Mouse (Mus musculus) splenic B cell, adult 2 months (primary cell): ENCODE results near the gene Sipa1l3.

ENCODE experiments used
- DNase-seq: peaks from one replicate; pipeline ENCODE4 v3.0.0-alpha.2; 2011; ENCODE audit warnings: low read depth, low spot score
- H3K27me3 ChIP-seq: 2 replicates; pipeline ENCODE4 v1.6.1; 2012; ENCODE audit warnings: mild to moderate bottlenecking, low read length, moderate library complexity, mixed read lengths; ENCODE audit not compliant: control insufficient read depth, poor library complexity, insufficient read depth, severe bottlenecking
- H3K36me3 ChIP-seq: 2 replicates; pipeline ENCODE4 v1.6.1; 2012; ENCODE audit warnings: mild to moderate bottlenecking, low read length, moderate library complexity, mixed read lengths; ENCODE audit not compliant: control insufficient read depth, poor library complexity, insufficient read depth, severe bottlenecking

Gene Sipa1l3

DNA sequence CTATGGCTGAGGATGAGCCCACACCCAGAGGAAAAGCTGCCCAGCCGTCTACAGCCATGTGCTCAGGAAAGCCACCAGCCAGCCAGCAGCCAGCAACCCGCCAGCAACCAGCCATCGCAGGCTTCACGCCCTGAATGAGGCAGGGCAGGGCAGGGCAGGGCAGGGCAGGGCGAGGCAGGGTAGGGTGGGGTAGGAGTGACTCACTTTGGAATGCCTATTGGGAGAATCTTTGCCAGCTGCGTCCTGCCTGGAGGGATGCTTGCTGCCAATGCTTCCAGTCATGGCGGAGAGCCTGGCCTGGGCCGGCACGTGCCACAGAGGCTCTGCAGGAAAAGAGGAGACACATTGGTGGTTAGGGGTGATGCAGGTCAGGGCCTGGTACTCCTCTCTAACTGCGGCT lies 168.0 kb downstream of the Sipa1l3 start:
- no peak for DNase-seq
- Histone ChIP-seq H3K36me3 (peaks cover 3% of the 10 kb centered on the region), H3K27me3 (no peaks in the 10 kb centered on the region)

DNA sequence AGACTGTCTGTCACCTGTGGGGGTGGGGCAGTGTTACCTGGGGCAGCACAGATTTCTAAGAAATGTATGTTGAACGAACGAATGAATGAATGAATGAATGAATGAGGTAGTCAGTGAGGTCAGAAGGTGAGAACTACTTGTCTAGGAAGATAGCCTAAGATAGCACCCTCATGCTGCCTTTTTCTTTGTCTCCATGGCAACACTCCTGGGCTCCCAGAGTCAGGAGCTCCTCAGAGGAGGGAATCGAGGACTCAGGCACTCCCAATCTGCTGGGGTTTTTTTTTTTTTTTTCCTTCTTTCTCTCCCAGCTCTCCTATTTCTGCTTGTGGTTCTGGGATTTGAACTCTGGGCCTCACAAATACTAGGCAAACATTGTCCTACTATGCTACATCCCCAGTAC lies 172.2 kb downstream of the Sipa1l3 start:
- DNase-seq = no peak
- Histone ChIP-seq H3K27me3 (no peaks in the 10 kb centered on the region), H3K36me3 (peaks cover 4% of the 10 kb centered on the region)

DNA sequence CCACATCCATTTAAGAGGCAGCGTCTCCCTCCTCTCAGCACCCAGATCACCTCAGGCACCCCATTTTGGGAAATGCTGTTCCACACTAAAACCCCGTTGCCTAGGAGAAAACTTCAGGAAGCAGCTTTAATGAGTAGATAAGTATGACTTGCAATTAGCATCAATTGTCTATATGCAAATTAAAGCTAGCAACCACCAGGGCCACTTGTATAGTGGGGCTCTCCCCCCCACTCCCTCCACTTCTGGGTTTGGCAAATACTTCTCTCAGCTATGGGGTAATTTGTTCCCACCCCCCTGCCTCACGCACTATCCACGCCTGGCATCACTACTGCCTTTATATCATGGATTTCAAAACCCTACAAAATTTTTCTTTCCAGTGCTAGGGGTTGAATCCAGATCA lies 172.9 kb downstream of the Sipa1l3 start:
- DNase-seq = no peak
- Histone ChIP-seq H3K27me3 (no peaks in the 10 kb centered on the region), H3K36me3 (peaks cover 4% of the 10 kb centered on the region)

GRCm38 (mm10) chr7:29343746-29344145 lies 174.7 kb downstream of the Sipa1l3 start:
- DNase-seq = no peak
- peaks cover 1% of the 10 kb centered on the region for H3K36me3 ChIP-seq
- H3K27me3 ChIP-seq = no peaks in the 10 kb centered on the region

DNA sequence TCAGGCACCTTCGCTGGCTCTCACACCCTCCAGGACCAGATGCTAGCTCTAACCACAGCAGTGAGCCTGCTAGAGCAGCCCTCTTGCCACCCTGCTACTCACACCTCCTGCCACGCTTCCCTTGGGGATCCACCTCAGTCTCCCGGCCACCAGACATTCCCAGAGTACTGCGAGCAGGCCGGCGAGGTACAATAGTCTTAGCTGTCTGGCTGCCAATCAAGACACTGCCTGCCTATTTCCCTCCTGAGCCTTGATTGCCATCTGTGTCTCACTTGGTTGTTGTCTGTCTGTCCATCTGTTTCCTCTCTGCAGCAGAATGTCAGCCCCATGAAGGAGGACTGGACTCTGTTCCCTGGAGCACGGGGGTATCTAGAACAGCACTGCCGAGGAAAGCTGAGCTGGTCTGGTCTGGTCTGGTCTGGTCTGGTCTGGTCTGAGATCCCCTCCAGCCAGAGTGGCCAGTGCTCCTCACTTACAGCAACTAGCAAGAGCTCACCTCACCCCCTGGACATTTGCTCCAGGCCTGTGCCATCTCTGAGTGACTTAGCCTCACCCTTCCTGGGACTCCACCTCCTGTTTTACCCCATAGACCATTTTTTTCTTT lies 175.8 kb downstream of the Sipa1l3 start:
- peaks cover 1% of the 10 kb centered on the region for H3K36me3 ChIP-seq
- H3K27me3 ChIP-seq = no peaks in the 10 kb centered on the region
- no peak for DNase-seq

- DNase-seq = no peak
- peaks cover 1% of the 10 kb centered on the region for H3K36me3 ChIP-seq
- no peaks in the 10 kb centered on the region for H3K27me3 ChIP-seq
These were observed 176.7 kb downstream of the Sipa1l3 start for GRCm38 (mm10) chr7:29341722-29342121.

GRCm38 (mm10) chr7:29340838-29341237 lies 177.6 kb downstream of the Sipa1l3 start:
- no peaks in the 10 kb centered on the region for H3K27me3 ChIP-seq
- peaks cover 1% of the 10 kb centered on the region for H3K36me3 ChIP-seq
- no peak for DNase-seq

GRCm38 (mm10) chr7:29340247-29340646 lies 178.2 kb downstream of the Sipa1l3 start:
- H3K27me3 ChIP-seq = no peaks in the 10 kb centered on the region
- no peak for DNase-seq
- peaks cover 1% of the 10 kb centered on the region for H3K36me3 ChIP-seq

GRCm38 (mm10) chr7:29338984-29339679 lies 179.3 kb downstream of the Sipa1l3 start:
- Histone ChIP-seq H3K36me3 (peaks cover 1% of the 10 kb centered on the region), H3K27me3 (no peaks in the 10 kb centered on the region)
- no peak for DNase-seq

DNA sequence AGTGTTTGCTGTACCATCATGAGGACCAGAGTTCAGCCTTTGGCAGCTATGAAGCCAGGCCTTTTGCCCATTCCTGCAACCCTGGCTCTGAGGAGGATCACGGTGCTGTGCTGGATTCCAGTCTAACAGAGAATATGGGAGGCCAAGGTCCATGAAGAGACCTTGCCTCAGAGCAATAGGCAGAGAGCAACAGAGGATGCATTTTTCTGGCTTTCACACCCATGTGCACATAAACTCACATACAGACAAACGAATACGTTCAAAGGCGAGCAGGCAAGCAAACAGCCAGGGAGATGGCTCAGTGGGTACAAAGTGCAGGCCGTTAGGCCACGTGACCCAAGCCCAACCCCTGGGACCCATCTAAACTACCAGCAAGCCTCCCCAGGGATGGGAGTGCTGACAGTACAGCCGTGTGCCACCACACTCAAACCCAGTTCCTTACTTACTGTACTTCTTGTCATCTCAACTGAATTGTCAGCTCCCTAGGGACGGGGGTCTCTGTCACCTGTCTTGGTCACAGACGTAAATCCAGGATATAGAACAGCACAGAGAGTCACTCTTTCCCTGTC lies 180.0 kb downstream of the Sipa1l3 start:
- DNase-seq = peak; percentile 38
- H3K27me3 ChIP-seq = no peaks in the 10 kb centered on the region
- H3K36me3 ChIP-seq = peaks cover 1% of the 10 kb centered on the region

GRCm38 (mm10) chr7:29337766-29338165 lies 180.7 kb downstream of the Sipa1l3 start:
- DNase-seq = no peak
- Histone ChIP-seq H3K27me3 (no peaks in the 10 kb centered on the region), H3K36me3 (peaks cover 1% of the 10 kb centered on the region)

DNA sequence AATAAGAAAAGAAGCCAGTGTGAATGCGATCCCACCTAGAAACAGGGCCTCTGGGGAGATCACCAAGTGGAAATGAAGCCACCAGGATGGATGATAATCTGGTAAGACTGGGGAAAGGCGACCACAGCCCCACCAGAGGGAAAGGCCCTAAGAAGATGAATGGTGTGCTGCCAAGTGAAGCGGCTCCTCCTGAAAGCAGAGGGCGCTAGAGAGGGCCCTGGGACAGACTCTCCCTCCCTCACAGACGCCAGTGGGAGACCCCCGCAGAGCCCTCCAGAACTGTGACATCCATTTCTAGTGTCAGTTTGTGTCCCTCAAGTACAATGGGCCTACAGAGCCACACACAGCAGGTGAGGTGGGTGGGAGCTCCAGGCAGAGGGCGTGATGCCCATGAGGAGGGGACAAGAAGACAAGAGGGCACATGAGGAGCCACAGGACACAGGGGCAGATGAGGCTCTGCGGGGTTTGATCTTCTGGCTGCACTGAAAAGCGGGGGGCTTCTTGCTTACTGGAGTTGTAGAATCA lies 181.6 kb downstream of the Sipa1l3 start:
- no peak for DNase-seq
- Histone ChIP-seq H3K27me3 (no peaks in the 10 kb centered on the region), H3K36me3 (peaks cover 1% of the 10 kb centered on the region)

- no peak for DNase-seq
These were observed 182.4 kb downstream of the Sipa1l3 start for GRCm38 (mm10) chr7:29335841-29336671.

GRCm38 (mm10) chr7:29335276-29335675 lies 183.2 kb downstream of the Sipa1l3 start:
- no peaks in the 10 kb centered on the region; the same call in none of the 2 replicates for H3K36me3 ChIP-seq
- H3K27me3 ChIP-seq = no peaks in the 10 kb centered on the region
- no peak for DNase-seq

More at GRCm38 (mm10) chr7:29335841-29336671, 182.4 kb downstream of the Sipa1l3 start:
- Histone ChIP-seq H3K27me3 (no peaks in the 10 kb centered on the region), H3K36me3 (no peaks in the 10 kb centered on the region; the same call in none of the 2 replicates)
